Mouse (Mus musculus): ENCODE data around the gene Inhbc.
A peak's percentile ranks its signal among the peaks of the same experiment; 100 is the strongest.

Gene Inhbc

GRCm38 (mm10) chr10:127351719-127352118 lies 18.5 kb downstream of the Inhbc start:
- DNase-seq (ENCODE audit: low read depth, low spot score), result no peak

GRCm38 (mm10) chr10:127351285-127351595 lies 19.0 kb downstream of the Inhbc start:
- no peak for DNase-seq (ENCODE audit: low read depth, low spot score)

- peak; percentile 28 for DNase-seq (ENCODE audit: low read depth, low spot score)
These were observed 19.5 kb downstream of the Inhbc start for GRCm38 (mm10) chr10:127350594-127351284.

GRCm38 (mm10) chr10:127349810-127350209 lies 20.4 kb downstream of the Inhbc start:
- no peak for DNase-seq (ENCODE audit: low read depth, low spot score)

GRCm38 (mm10) chr10:127348957-127349356 lies 21.3 kb downstream of the Inhbc start:
- no peak for DNase-seq (ENCODE audit: low read depth, low spot score)

- DNase-seq (ENCODE audit: low read depth, low spot score), result no peak
These were observed 24.1 kb downstream of the Inhbc start for GRCm38 (mm10) chr10:127346173-127346572.

GRCm38 (mm10) chr10:127343029-127343428 lies 27.2 kb downstream of the Inhbc start:
- no peak for DNase-seq (ENCODE audit: low read depth, low spot score)

- DNase-seq (ENCODE audit: low read depth, low spot score), result peak; percentile 76
These were observed 28.2 kb downstream of the Inhbc start, which contains the start of gene Gli1 for GRCm38 (mm10) chr10:127341891-127342639. Gene Gli1 (minus strand): TSS chr10:127341974.

GRCm38 (mm10) chr10:127341360-127341690 lies 28.9 kb downstream of the Inhbc start:
- no peak for DNase-seq (ENCODE audit: low read depth, low spot score)

GRCm38 (mm10) chr10:127340577-127341359 lies 29.5 kb downstream of the Inhbc start:
- DNase-seq (ENCODE audit: low read depth, low spot score), result no peak

- DNase-seq (ENCODE audit: low read depth, low spot score), result peak; percentile 44
These were observed 30.3 kb downstream of the Inhbc start for GRCm38 (mm10) chr10:127339683-127340576.

GRCm38 (mm10) chr10:127338930-127339682 lies 31.1 kb downstream of the Inhbc start:
- peak; percentile 85 for DNase-seq (ENCODE audit: low read depth, low spot score)

- DNase-seq (ENCODE audit: low read depth, low spot score), result no peak
These were observed 32.6 kb downstream of the Inhbc start for GRCm38 (mm10) chr10:127337536-127338099.

GRCm38 (mm10) chr10:127336952-127337351 lies 33.3 kb downstream of the Inhbc start:
- no peak for DNase-seq (ENCODE audit: low read depth, low spot score)

- DNase-seq (ENCODE audit: low read depth, low spot score), result no peak
These were observed 35.0 kb downstream of the Inhbc start for GRCm38 (mm10) chr10:127335271-127335670.

GRCm38 (mm10) chr10:127333152-127333551 lies 37.1 kb downstream of the Inhbc start:
- DNase-seq (ENCODE audit: low read depth, low spot score), result no peak

GRCm38 (mm10) chr10:127332211-127332874 lies 37.9 kb downstream of the Inhbc start:
- DNase-seq (ENCODE audit: low read depth, low spot score), result no peak

- no peak for DNase-seq (ENCODE audit: low read depth, low spot score)
These were observed 40.0 kb downstream of the Inhbc start for GRCm38 (mm10) chr10:127330212-127330611.

GRCm38 (mm10) chr10:127327461-127328145 lies 42.6 kb downstream of the Inhbc start:
- DNase-seq (ENCODE audit: low read depth, low spot score), result no peak
